Mouse (Mus musculus) intestine, embryonic 15.5 days (tissue): ENCODE data around the gene Thsd4. TPM values are rescaled to one million over a fixed set of nuclear protein-coding genes. Genes with fewer than 3 reads are reported as not detected.
"Not testable (repeated sequence)": the region's sequence is repeated elsewhere in the genome, so short reads cannot be mapped to it uniquely, and the experiment has no call there.

Experiments
- ATAC-seq: fragments of 200-750 bp; cut with Nextera tagmentation; 2 replicates; pipeline ENCODE4 v1.8.0; 2017; ENCODE audit warnings: moderate TSS enrichment, moderate library complexity
- H3K27ac ChIP-seq: fragments of 300-500 bp; sonication (generic); 2 replicates; pipeline ENCODE4 v1.5.1; 2015; ENCODE audit warnings: mild to moderate bottlenecking, inconsistent platforms
- H3K27me3 ChIP-seq: fragments of 300-500 bp; sonication (generic); replicated peaks from 2 replicates; pipeline ENCODE4 v1.6.1; 2015; ENCODE audit warnings: inconsistent platforms
- H3K36me3 ChIP-seq: fragments of 300-500 bp; sonication (generic); 2 replicates; pipeline ENCODE4 v1.6.1; 2015; ENCODE audit warnings: inconsistent platforms
- H3K4me1 ChIP-seq: fragments of 300-500 bp; sonication (generic); replicated peaks from 2 replicates; pipeline ENCODE4 v1.6.1; 2015; ENCODE audit warnings: inconsistent platforms
- H3K4me2 ChIP-seq: fragments of 300-500 bp; sonication (generic); replicated peaks from 2 replicates; pipeline ENCODE4 v1.6.1; 2015; ENCODE audit warnings: mild to moderate bottlenecking, inconsistent platforms
- H3K4me3 ChIP-seq: fragments of 300-500 bp; sonication (generic); replicated peaks from 2 replicates; pipeline ENCODE4 v1.5.1; 2015; ENCODE audit warnings: inconsistent platforms
- H3K9ac ChIP-seq: fragments of 300-500 bp; sonication (generic); 2 replicates; pipeline ENCODE4 v1.6.1; 2015; ENCODE audit warnings: inconsistent platforms
- H3K9me3 ChIP-seq: fragments of 300-500 bp; sonication (generic); 2 replicates; pipeline ENCODE4 v1.6.1; 2016; ENCODE audit warnings: inconsistent platforms
- WGBS: fragments of 180-500 bp; shearing (Covaris S2); methylation state at CpG from one replicate; pipeline ENCODE4 v1.1.7; 2015; 5-methylcytosine and 5-hydroxymethylcytosine counted together
- polyA plus RNA-seq: library from polyadenylated mRNA; unstranded; fragments of >200 nt; fragmentation: Nextera tagmentation; extraction: Ambion mirVana; gene quantifications from 2 replicates; pipeline ENCODE4 v1.2.1, GENCODE M21; 2015

Gene Thsd4
- polyA plus RNA-seq, 1 experiment from 2014 or later, result 23.2 TPM

GRCm38 (mm10) chr9:59960559-59960958 lies 561.3 kb downstream of the Thsd4 start, which contains the start of gene Nr2e3:
TSS of gene Nr2e3 (minus strand) at chr9:59960659.
- ATAC-seq, result no peak
- Histone ChIP-seq H3K4me1 (peaks cover 14% of the 10 kb centered on the region; the same call in 1 of the 2 replicates), H3K9me3 (no peaks in the 10 kb centered on the region), H3K4me2 (no peak within 1 kb of the TSS), H3K36me3 (no peaks in the 10 kb centered on the region), H3K9ac (no peak within 1 kb of the TSS), H3K4me3 (no peak within 1 kb of the TSS), H3K27me3 (no peaks in the 10 kb centered on the region), H3K27ac (no peak within 1 kb of the TSS)
- 84% methylated on average over 10 of the region's 10 CpGs for WGBS

- Histone ChIP-seq H3K9ac (no peak overlapping the region), H3K9me3 (no peaks in the 10 kb centered on the region), H3K27ac (no peak overlapping the region), H3K36me3 (no peaks in the 10 kb centered on the region), H3K4me1 (peaks cover 16% of the 10 kb centered on the region; the same call in 1 of the 2 replicates), H3K4me2 (no peak overlapping the region), H3K4me3 (no peak overlapping the region), H3K27me3 (no peaks in the 10 kb centered on the region)
- ATAC-seq, result peak; percentile 68
- 2% methylated on average over 8 of the region's 8 CpGs for WGBS
Observed at GRCm38 (mm10) chr9:59959276-59959675, 562.6 kb downstream of the Thsd4 start.

DNA sequence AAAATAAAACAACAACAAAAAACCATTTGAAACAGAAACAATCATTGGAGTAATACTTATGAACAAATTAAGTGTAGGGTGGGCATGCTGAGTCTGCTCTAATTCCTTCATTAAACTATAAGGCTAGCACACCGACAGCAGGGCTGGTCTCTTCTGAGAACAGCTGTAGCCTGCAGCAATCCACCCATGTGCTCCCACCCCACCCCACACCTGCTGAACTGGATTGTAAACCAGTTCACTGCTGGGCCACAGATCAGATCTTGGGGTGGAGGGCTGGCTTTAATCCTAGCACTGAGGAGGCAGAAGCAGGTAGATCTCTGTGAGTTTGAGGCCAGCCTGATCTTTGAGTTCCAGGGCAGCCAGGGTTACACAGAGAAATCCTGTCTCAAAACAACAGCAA lies 563.7 kb downstream of the Thsd4 start:
- Histone ChIP-seq H3K4me1 (peaks cover 24% of the 10 kb centered on the region), H3K27ac (peak overlapping the region; percentile 55; the same call in 1 of the 2 replicates)
- H3K4me2 ChIP-seq, H3K36me3 ChIP-seq, H3K27me3 ChIP-seq, H3K9me3 ChIP-seq, H3K4me3 ChIP-seq, H3K9ac ChIP-seq: not testable (repeated sequence)
- peak; percentile 20; the same call in 1 of the 2 replicates for ATAC-seq
- 46% methylated on average over 1 of the region's 1 CpGs for WGBS

DNA sequence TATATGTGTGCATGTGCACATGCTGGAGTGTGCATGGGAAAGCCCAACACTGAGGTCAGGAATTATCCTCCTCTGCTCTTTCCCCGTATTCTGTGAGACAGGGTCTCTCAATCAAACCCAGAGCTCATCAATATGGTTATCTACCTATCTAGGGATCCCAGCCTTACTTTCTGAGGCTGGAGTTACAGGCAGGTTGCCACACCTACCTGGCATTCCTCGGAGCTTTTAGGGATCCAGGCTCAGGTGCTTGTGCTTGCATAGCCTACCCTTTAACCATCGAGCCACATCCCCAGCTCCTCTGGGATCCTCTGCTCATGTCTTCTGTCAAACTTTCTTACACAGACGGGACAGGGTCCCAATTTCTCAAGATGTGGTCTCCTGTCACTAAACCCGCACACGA lies 565.4 kb downstream of the Thsd4 start:
- Histone ChIP-seq H3K27ac (no peak overlapping the region), H3K36me3 (no peaks in the 10 kb centered on the region), H3K4me2 (peak overlapping the region; percentile 20; the same call in 1 of the 2 replicates), H3K9ac (no peak overlapping the region), H3K4me3 (no peak overlapping the region), H3K4me1 (peaks cover 24% of the 10 kb centered on the region), H3K9me3 (no peaks in the 10 kb centered on the region), H3K27me3 (no peaks in the 10 kb centered on the region)
- WGBS, result 31% methylated on average over 6 of the region's 6 CpGs
- ATAC-seq, result no peak

DNA sequence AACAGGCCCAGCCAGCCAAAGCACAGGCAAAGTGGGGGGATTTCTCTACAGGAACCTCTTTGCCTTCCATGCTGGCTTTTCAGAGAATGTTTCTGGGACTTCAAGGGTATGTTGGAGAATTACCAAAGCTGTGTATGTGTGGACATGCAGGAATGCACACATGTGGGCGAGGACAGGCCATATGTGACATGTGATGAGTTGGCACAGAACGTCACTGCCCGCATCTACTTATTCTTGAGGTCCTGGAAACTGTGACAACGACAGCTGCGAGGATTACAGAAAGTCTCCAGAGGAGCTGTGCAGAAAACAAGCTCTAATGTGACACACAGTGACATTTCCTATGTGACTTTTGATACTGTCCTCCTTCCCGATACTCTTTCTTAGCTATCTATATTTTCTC lies 566.2 kb downstream of the Thsd4 start:
- Histone ChIP-seq H3K36me3 (no peaks in the 10 kb centered on the region), H3K4me1 (peaks cover 26% of the 10 kb centered on the region), H3K27ac (0 out of 2 replicates have a peak overlapping the region, but pooled peaks have one; percentile 56), H3K9me3 (no peaks in the 10 kb centered on the region), H3K4me3 (no peak overlapping the region), H3K27me3 (no peaks in the 10 kb centered on the region), H3K9ac (no peak overlapping the region), H3K4me2 (no peak overlapping the region)
- 77% methylated on average over 6 of the region's 6 CpGs for WGBS
- ATAC-seq, result no peak

- Histone ChIP-seq H3K4me1 (peaks cover 26% of the 10 kb centered on the region), H3K27me3 (no peaks in the 10 kb centered on the region), H3K9me3 (no peaks in the 10 kb centered on the region), H3K27ac (peak overlapping the region; percentile 70), H3K36me3 (no peaks in the 10 kb centered on the region), H3K4me3 (no peak overlapping the region), H3K9ac (no peak overlapping the region), H3K4me2 (no peak overlapping the region)
- WGBS, result 37% methylated on average over 3 of the region's 3 CpGs
- ATAC-seq, result no peak
Observed at GRCm38 (mm10) chr9:59955199-59955598, 566.6 kb downstream of the Thsd4 start.

DNA sequence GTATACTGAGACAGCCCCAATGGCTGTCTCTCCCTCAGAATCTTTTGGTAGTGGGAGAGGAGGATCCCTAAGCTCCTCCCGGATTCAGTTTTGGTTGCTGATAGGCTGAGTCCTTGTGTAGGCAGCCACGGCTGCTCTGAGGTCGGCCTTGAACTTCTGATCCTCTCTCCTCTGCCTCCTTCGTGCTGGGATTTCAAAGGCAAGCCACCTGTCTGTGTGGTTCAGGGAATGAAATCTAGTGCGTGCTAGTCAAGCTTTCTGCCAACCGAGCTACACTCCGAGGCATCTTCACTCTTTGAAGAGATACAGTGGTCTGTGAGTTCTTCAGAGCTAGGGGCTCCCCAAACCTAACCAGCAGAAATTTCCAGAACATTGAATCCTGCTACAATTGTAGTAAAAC lies 568.3 kb downstream of the Thsd4 start:
- 75% methylated on average over 7 of the region's 7 CpGs for WGBS
- Histone ChIP-seq H3K36me3 (no peaks in the 10 kb centered on the region), H3K9ac (no peak overlapping the region), H3K27ac (peak overlapping the region; percentile 83), H3K27me3 (no peaks in the 10 kb centered on the region), H3K9me3 (no peaks in the 10 kb centered on the region), H3K4me3 (no peak overlapping the region), H3K4me1 (peaks cover 29% of the 10 kb centered on the region), H3K4me2 (no peak overlapping the region)
- ATAC-seq, result no peak

DNA sequence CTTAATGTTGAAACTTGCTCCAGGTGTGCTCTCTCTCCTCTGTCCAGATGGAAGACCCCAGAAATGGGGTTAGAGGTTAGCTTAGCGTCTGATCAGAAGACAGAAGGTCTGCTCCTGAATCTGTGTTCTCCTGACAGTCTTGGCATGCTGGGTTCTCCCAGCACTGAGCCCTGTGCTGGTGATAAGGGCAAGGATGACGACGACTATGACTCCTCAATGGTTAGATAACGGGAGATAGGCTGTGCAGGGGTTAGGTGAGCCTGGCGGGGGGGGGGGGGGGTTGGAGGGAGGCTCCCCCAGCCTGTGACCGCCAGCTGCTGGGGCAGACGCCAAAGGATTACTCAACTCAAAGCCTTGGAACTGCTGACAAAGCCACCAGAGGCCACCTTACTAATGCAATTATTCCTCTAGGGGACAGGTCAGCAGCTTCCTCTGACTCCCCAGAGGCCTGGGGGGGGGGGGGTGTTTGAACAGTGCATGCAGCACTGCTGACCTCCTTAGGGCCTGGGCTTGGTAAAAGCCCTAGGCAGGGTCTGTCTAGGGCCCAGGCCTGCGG lies 569.3 kb downstream of the Thsd4 start:
- Histone ChIP-seq H3K27ac (peak overlapping the region; percentile 83), H3K4me1 (peaks cover 33% of the 10 kb centered on the region), H3K27me3 (no peaks in the 10 kb centered on the region), H3K4me2 (peak overlapping the region; percentile 44), H3K9ac (no peak overlapping the region), H3K9me3 (no peaks in the 10 kb centered on the region), H3K36me3 (no peaks in the 10 kb centered on the region), H3K4me3 (no peak overlapping the region)
- peak; percentile 68 for ATAC-seq
- WGBS, result 54% methylated on average over 8 of the region's 8 CpGs

- H3K27ac ChIP-seq, result peak overlapping the region; percentile 83
- peak overlapping the region; percentile 44 for H3K4me2 ChIP-seq
- no peaks in the 10 kb centered on the region for H3K9me3 ChIP-seq
- H3K36me3 ChIP-seq, result no peaks in the 10 kb centered on the region
- whole genome bisulfite sequencing, result 55% methylated on average over 4 of the region's 4 CpGs
- H3K4me3 ChIP-seq, result no peak overlapping the region
- no peak overlapping the region for H3K9ac ChIP-seq
- H3K27me3 ChIP-seq, result no peaks in the 10 kb centered on the region
- peak; percentile 81 for ATAC-seq
- H3K4me1 ChIP-seq, result peaks cover 30% of the 10 kb centered on the region
Observed at GRCm38 (mm10) chr9:59951943-59952342, 569.9 kb downstream of the Thsd4 start.

DNA sequence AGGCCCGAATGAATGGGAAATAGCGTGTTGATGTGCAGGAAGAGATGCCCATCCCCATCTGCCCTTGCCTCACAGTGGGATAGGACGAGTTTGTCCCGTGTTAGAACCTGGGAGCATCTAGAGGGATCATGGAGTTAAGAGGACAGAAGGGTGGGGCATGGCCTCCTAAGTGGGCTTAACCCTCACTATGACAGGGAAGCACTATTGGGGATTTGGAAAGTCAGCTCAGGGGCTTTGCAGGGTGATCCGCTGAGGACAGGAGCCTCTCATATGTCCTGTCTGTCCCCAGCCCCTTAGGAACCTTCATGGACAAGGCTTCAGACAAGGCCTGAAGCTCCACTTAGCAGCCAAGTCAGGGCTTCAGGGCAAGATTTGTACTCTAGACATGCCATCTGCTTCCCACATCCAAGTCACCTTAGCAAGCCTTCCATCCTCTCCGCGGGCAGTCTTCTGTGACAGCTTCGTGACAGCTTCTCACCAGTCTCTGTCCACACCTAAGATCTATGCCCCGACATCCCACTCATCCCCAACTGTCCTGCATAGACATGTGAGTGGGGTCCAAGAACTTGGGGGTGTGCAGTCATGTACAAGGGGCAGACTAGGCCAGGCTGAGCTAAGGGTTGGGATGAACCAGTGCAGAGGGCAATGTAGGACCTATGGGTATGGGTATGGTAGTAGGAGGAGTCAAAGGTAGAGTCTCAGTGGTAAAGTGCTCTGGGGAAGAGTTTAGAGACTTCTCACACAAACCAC lies 570.7 kb downstream of the Thsd4 start:
- no peaks in the 10 kb centered on the region for H3K36me3 ChIP-seq
- no peak overlapping the region for H3K4me2 ChIP-seq
- no peak overlapping the region for H3K27ac ChIP-seq

GRCm38 (mm10) chr9:59949981-59950380 lies 571.9 kb downstream of the Thsd4 start:
- H3K4me3 ChIP-seq, result no peak overlapping the region
- no peaks in the 10 kb centered on the region for H3K36me3 ChIP-seq
- no peaks in the 10 kb centered on the region for H3K9me3 ChIP-seq
- H3K27ac ChIP-seq, result no peak overlapping the region
- no peak overlapping the region for H3K4me2 ChIP-seq
- no peaks in the 10 kb centered on the region for H3K27me3 ChIP-seq
- 86% methylated on average over 5 of the region's 5 CpGs for WGBS
- ATAC-seq, result no peak
- no peak overlapping the region for H3K9ac ChIP-seq
- H3K4me1 ChIP-seq, result peaks cover 17% of the 10 kb centered on the region

More for the DNA sequence above, 570.7 kb downstream of the Thsd4 start:
- WGBS, result 90% methylated on average over 9 of the region's 9 CpGs
- Histone ChIP-seq H3K9ac (no peak overlapping the region), H3K27me3 (no peaks in the 10 kb centered on the region), H3K4me1 (peaks cover 25% of the 10 kb centered on the region), H3K4me3 (no peak overlapping the region), H3K9me3 (no peaks in the 10 kb centered on the region)
- ATAC-seq, result no peak

GRCm38 (mm10) chr9:59949511-59949910 lies 572.3 kb downstream of the Thsd4 start:
- 81% methylated on average over 6 of the region's 6 CpGs for WGBS
- Histone ChIP-seq H3K4me3 (no peak overlapping the region), H3K4me1 (peaks cover 17% of the 10 kb centered on the region), H3K27me3 (no peaks in the 10 kb centered on the region), H3K27ac (no peak overlapping the region), H3K36me3 (no peaks in the 10 kb centered on the region), H3K4me2 (no peak overlapping the region), H3K9ac (no peak overlapping the region), H3K9me3 (no peaks in the 10 kb centered on the region)
- no peak for ATAC-seq
